Mouse (Mus musculus): ENCODE data around the gene Fnbp1.

Fnbp1 gene

DNA sequence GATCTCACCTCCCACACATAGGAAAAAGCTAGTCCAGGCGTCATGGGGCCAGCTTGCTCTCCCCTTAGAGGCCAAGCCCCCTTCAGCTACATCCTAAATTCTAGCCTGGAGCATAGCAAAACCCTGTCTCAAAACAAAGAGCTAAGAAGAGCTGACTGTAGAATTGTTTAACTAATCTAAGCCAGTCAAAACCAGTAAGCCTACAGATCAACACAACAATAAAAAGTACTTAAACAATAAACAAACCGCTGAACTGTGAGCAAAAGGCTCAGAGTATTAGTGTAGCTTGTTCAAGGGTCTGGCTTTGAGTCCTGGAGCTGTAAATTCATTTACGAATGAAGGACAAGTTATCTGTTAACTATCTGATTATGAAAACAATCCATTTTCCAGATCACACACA lies 50.6 kb downstream of the Fnbp1 start:
- DNase-seq, result no peak

DNA sequence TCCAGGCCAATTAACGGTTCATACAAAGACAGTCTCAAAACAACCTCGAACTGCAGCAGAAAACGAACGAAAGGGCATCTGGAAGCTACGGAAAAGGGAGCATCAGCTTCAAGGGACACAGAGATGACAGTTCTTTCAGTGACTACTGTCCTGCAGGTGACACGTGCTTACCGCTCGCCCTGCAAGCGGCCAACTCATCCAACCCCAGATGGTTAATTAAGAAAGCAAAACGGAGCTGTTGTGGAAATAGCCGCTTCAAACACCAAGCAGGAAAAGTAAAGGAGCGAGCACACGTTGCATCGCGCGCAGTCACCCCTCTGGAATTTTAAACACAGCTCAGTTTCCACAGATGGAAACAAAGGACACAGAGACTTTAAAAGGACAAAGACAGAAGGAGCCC lies 52.2 kb downstream of the Fnbp1 start:
- no peak for DNase-seq

GRCm38 (mm10) chr2:31088871-31089270 lies 52.9 kb downstream of the Fnbp1 start:
- DNase-seq, result no peak

DNA sequence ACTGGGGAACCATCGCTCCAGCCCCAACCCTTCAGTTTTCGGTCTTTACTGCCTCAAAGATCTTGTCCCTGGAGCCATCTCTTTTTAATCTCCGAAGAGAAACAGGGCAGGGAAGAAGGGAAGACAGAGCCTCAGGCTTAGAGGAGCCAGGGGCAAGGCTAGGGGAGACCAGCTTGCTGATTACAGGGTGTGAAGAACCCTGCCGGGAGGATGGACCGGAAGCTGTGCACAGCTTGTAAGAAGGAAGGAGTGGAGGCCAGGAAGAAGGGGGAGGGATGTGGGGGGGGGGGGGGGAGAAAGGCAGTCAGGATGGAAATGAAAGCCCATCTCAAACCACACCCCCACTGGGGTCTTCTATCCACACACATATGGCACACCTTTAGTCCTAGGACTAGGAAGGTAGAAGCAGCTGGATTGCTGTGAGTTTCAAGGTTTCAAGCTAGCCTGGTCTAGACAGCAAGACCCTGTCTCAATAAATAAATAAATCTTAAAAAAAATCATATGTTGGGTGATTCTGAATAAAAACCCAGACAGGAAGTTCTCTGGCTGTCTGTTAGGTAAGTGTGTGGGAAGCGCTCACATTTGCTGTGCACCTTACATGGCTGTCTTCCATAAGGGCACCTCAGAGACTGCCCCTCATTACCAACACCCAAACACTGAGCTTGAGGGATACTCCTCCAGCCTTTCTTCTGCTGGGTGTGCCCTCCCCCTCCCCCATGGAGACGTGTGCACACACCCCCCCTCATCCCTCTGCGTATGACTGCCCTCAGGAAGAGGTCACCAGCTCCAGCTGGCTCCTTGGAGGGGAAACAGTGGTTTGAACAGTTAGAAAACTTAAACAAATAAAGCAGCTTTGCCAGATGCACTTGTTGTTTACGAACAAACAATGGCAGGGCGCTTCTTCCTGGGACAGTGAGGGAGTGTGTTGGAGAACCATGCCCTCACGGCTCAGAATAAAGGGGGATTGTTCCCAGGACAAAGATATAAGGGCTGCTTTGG lies 53.8 kb downstream of the Fnbp1 start:
- DNase-seq, result no peak

DNA sequence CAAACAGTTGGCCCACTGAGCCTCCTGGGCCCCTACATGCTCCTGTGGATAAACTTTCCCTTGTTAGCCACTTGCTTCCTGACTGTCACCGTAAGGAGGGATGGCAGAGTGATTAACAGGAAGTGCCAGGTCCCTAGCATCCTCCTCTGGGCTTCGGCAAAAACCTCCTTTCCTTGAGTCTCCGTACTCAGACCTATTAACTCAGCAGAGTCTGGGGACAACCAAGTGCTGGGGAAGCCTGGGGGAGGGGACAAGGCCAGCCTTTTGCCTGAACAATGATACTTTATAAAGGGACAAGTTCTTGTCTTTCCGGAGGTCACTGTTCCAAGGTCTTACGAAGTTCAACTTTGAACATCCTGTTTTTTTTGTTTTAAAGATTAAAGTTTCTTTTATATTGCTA lies 54.7 kb downstream of the Fnbp1 start:
- no peak for DNase-seq

DNA sequence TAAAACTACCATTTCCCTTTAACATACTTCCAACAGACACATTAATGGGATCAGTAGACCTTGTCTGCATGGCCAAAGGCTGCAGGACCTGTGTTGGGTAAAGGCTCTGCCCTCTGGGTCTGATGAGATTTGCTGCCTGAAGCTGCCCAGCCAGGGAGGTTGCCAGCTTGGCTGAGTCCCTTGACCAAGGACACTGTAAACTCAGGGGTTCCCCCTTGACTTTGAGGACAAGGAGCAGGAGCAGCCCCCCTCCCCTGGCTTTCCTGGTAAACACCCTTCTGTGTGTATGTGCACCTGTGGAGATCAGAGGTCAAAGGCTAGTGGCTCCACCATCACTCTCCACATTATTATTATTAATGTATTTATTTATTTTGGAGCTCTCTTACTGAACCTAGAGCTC lies 55.3 kb downstream of the Fnbp1 start:
- no peak for DNase-seq

DNA sequence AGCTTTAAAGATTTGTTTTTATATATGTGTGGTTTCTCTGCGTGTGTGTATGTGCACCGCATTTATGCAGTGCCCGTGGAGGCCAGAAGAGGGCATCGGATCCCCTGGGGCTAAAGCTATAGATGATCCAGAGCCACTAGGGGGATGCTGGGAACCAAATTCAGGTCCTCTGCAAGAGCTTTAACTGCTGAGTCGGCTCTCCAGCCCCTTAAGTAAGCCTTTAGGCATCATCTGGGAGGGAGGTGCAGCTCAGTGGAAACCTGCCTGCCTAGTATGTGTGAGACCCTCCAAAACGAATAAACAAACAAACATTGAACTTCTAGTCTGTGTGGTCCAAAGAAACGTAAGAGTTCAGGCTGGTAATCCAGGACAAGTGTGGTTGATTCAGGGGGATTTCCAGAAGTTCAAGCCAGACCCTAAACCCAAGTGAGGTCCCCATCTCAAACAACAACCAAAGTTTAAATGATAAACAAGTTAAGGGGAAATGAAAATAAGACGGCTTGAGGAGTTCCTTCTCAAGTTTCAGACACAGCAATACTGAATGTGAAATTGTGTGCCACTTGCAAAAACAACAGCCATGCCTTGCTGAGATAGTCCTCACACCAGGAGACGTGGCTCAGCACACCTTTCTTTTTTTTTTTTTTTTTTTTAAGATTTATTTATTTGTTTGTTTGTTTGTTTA lies 57.5 kb downstream of the Fnbp1 start:
- no peak for DNase-seq

DNA sequence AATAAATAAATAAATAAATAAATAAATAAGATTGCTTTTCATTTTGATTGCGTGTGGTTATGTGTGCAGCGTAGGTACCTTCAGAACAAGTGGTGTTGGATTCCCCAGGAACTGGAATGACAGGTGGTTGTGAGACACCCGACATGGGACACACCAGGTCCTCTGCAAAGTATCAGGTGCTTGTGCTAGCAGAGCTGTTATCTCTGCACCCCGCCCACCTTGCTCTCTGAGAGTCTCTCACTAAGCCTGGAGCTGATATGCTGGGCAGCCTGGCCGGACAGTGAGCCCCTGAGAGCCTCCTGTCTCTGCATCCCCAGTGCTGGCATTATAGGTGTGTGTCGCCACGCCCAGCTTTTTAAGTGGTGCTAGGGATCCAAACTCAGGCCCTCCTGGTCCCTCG lies 58.4 kb downstream of the Fnbp1 start:
- DNase-seq, result no peak

GRCm38 (mm10) chr2:31082639-31083038 lies 59.2 kb downstream of the Fnbp1 start:
- DNase-seq, result no peak

DNA sequence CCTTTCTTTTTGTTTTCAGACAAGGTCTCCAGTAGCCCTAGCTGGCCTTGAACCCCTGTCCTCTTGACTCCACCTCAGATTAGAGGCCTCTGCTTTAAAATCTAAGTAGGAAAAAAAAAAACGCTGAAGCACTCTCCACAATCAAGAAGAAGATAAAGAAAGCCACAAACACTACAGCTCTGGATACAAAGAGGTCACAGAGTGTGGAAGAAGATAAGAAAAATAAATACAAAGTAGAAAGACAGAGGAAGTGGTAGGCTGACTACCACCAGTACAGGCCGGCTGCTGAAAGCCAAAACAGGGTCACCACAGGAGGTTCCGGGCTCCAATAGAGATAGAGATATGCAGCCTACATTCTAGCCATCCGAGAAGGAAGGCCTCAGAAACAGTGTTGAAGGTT lies 60.5 kb downstream of the Fnbp1 start:
- DNase-seq, result no peak

- DNase-seq, result no peak
Measured at GRCm38 (mm10) chr2:31079117-31079516, 62.7 kb downstream of the Fnbp1 start.

DNA sequence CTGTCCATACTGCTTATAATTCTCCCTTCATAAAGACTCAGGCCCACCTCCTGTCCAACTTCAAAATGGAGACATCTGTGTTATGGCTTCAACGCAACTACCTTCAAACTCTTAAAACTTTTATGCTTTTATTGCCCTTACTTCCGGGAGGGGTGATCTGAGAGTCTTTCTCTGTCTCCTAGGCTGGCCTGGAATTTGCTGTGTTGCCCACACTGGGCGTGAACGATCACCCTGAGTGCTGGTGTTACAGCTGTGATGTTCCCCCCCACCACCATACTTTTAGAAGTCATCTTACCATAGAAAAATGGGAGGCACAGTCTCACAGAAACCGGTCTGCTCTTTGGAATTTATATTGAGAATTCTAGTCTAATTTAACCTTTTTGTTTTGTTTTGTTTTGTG lies 64.2 kb downstream of the Fnbp1 start:
- no peak for DNase-seq

DNA sequence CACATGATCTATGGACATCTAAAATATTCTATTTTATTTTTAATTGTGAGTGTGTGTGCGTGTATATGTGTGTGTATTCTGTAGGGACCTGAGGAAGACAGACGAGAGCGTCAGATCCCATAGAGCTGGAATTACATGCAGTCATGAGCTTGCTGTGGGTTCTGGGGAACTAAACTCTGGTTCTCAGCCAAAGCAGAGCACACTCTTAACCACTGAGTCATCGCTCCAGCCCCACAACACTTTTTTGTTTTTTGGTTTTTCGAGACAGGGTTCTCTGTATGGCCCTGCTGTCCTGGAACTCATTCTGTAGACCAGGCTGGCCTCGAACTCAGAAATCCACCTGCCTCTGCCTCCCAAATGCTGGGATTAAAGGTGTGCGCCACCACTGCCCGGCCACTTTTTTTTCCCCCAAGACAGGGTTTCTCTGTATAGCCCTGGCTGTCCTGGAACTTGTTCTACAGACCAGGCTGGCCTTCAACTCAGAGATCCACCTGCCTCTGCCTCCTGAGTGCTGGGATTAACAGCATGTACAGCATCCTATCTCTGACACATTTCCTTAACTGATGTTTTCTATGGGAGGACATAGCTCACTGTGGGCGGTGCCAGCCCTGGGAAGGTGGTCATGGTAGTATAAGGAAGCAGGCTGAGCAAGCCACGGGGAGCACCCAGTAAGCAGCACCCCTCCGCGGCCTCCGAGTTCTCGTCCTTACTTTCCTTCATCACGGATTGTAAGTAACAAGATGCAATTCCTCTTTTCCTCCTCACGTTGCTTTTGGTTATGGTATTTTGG lies 65.3 kb downstream of the Fnbp1 start:
- no peak for DNase-seq

DNA sequence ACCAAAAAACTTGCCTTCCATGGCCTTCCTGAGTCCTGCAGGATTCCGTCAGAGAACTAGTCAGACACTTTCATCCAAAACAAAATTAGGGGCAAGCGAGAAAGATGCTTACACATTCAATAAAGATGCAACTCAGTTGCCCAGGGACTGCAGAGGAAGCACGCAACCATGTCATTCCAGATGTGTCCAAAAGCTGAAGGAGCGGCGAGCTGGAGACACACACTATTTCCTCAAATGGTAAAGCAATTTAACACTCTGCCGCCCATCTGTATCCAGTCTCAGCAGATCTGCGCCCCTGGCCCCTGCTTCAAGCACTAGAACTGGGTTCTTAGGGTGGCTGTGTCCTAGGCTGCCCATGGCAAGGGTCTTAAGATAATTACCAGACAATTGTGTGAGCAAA lies 66.0 kb downstream of the Fnbp1 start:
- no peak for DNase-seq

DNA sequence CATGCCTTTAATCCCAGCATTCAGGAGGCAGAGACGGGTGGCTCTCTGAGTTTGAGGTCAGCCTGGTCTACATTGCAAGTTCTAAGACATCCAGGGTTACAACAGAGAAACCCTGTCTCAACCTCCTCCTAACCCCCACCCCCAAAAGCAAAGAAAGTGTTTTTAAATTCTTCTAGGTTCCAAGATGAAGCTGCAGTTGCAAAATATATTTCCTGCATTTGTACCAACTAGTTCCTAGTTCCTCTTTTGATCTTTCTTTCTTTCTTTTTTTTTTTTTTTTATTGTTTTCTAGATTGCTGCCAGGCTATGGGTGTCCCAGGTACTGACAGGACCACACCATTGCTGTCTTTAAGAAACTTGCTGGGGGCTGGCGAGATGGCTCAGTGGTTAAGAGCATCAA lies 66.6 kb downstream of the Fnbp1 start:
- DNase-seq, result no peak

GRCm38 (mm10) chr2:31069506-31069905 lies 72.3 kb downstream of the Fnbp1 start:
- DNase-seq, result no peak

DNA sequence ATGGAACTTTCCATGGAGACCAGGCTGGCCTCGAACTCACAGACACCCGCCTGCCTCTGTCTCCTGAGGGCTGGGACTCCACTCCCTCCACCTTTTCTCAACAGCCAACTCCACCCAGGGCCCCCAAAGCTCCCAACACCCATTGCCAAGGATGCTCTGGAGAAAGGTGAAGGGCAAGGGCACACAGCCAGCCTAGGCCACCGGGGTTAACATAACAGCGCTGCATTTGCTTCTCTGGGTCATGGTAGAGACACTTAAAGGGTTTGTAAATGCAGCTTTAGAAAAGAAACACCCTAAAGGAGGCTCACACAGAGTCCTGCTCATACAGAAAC lies 72.7 kb downstream of the Fnbp1 start:
- DNase-seq, result no peak

DNA sequence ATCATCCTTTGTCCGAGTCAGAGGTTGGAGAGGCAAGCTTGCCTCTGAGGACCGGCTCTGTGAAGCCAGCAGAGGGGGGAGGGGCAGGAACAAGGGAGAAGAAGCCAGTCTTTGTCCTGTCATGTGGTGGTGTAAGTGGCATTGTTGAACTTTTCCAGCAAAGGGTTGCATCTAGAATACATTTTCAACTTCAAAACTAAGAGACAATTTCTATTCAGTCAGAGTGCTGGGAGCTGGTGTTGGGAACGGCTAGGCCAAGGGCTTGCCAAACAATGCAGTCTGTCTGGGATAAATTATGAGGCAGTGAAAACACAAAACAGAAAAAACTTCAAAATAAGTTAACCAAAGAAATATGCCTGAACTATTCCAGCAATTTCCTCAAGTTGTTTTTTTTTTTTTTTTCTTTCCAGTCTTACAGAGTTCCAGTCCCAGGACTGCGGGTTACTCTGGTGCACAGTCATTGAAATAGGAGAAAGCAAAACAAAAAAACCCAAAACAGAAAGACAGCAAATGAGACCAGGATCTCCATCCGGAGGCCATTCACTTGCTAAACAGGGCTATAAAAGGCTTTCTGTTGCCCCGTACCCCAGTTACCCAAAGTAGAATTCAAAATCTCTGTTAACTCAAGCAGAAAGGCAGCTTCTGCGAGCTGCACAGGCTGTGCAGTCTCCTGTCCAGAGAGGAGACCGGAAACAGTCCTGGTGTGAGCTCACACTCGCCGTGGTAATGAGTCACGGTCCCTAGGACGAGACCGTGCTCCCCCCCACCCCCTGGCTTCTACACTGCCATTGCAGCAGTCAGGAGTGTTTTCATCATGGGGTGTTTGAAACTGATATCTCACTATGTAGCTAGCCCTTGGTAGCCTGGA lies 73.3 kb downstream of the Fnbp1 start:
- DNase-seq, result peak; percentile 53

GRCm38 (mm10) chr2:31067696-31068245 lies 74.0 kb downstream of the Fnbp1 start:
- DNase-seq, result no peak

DNA sequence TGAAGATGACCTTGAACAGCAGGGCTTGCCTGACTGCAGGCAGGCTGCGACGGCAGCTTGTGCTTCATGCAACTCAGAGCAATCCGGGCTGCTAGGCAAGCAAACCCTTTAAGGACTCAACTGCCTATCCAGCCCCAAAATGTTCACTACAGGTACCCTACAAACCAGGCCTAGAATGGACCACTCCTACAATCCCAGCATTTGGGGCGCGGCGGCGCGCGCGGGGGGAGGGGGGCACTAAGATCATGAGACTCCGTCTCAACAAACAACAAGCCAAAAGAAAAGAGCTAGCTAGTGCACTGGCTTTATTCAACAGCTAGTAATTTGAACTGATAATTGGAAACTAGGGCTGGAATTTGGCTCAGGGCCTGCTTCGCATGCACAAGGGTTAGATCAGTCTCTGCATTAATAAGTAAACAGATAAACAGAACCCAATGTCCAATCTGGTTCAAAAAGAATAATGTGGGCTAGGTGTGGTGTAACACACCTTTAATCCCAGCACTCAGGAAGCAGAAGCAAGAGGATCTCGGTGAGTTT lies 74.7 kb downstream of the Fnbp1 start:
- no peak for DNase-seq

DNA sequence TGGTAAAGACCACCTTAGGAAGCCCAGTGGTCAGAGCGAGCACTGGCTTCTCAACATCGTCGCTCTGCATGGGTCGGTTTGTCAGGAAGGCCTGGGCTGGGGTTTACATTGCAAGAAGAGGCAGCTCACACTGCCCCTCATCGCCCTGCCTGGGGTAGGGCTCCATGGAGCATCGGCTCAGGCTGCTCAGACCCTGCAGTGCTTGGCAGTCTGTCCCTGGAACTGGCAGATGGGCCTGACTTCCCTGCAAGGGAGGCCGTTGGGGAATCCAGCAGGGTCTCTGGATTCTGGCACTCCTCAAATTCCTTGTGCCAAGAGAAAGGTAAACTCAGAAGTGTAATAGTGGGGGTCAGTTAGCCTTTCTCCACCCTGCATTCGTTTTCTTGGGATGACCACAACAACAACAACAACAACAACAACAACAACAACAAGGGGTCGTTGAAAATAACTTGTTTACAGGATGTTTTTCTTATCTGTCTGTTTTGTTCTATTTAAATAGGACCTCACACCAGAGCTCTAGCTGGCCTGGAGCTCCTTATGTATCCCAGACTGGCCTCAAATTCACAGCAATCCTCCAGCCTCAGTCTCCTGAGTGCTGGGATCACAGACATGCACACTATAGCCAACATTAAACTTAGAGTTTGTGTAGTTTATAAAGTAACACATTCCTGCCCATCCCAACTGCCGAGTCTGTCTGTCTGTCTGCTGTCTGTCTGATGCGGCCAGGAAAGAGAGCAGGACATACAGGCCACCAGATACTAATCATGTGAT lies 75.6 kb downstream of the Fnbp1 start:
- DNase-seq, result no peak

Data from right cerebral cortex, postnatal 14 days (tissue).